Mouse (Mus musculus) regulatory T cell (primary cell): ENCODE measurements around the gene Rps8.
"Not testable (repeated sequence)": the region's sequence is repeated elsewhere in the genome, so short reads cannot be mapped to it uniquely, and the experiment has no call there.

ENCODE experiments used
- in situ Hi-C: fragments of 300-600 bp; cut with MboI, MseI; formaldehyde crosslinking; loops from one replicate; pipeline ENCODE4 v1.15.1; 2025; ENCODE audit warnings: high pct_unique_total_duplicates

The Rps8 gene

DNA sequence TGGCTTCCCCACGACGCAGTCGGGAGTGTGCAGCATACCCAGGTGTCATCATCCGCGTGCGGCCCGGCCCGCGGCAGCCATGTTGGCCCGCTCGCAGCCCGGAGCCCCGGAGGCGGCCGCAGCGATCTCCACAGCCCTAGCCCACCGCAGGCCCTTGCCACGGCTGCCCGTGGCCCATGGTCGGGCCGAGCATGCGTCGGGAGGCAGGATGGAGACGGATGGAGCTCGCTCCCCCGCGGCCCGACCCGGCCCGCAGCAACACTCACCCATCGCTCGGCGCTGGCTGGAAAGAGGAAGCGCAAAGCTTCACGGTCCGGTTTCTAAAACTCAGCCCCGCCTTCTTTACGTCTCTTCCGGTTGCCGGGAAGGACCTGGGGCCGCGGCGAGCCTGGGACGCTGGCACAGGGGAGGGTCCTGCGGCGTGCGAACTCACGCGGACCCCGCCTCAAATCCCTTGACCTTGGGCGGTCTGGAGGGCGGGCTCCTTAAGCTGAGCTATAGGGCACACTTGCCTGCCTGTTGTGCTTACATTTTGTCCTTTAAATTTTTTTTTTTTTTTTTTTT lies at the start of gene Rps8:
Rps8 (minus strand) TSS at position 452 of the 564 bp plus-strand sequence.
- in situ Hi-C loops: no loop called here

- in situ Hi-C loops: no loop called here
Observed at GRCm38 (mm10) chr4:117202992-117203354, 46.9 kb upstream of the Rps8 start.

DNA sequence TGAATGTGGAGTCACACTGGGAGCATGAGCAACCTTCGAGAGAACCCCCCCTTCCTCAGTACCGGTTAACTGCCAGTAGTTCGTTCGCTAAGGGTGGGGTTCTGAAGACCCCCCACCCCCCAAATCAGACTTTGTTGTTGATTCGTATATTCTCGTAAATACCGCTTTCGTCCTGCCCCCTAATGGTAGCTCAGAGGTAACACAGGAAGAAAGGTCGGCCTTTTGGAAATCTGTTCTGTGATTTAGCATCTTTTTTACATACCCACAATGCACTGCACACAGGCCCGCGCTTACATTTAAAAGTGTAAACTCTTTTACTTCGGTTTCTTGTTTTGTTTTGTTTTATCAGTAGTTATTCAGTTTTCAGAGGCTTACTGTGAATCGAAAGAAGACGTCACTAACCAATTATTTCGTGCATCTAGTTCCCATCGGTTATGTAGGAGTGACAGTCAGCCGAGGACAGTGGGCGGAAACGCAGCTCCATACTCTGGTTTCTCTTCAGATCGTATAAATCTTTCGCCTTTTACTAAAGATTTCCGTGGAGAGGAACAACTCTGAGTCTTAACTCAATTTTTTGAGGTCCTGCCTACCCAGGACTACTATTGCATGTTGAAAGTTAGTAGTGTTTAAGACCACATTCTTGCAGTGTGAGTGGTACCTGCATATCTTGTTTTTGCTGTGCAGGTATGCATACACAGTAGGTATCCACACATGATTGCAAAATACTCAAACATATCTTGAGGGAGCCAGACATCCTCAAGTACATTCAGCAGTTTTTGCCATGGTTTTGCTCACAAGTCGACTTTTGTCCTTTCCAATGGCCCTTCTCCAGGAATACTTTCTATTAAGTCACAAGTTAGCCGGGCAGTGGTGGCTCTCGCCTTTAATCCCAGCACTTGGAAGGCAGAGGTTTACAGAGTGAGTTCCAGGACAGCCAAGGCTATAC lies 46.3 kb upstream of the Rps8 start:
- in situ Hi-C loops: no loop called here

DNA sequence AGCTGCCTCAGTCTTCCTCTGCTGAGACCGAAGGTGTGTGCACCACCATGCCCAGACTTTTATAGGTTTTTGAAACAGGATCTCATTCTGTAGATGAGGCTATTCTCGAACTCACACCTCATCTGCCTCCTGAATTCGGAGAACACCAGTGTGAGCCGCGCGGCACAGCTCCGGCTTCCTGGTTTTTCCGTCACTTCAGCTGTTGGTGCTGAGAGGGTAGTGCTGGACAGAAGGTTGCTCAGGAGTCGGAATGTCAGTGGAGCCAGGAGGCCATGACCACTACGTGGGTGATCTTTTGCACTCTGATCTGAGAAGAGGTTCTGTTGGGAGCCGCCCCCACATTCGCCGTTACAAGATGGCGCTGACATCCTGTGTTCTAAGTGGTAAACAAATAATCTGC lies 35.8 kb upstream of the Rps8 start:
- in situ Hi-C loops: no loop called here

DNA sequence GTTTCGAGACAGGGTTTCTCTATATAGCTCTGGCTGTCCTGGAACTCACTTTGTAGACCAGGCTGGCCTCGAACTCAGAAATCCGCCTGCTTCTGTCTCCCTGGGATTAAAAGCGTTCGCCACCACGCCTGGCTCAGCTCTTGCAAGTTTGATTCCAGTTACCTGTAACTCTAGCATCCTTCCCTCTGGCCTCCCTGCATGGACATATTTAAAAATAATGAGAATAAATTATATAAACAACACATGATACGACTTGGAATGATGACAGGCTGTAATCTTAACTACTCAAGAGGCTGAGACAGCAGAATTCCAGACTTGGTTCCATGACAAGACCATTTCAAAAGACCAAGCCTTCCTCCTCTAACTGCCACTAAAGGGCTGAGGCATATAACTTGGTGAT lies 34.6 kb upstream of the Rps8 start:
- in situ Hi-C loops: no loop called here

DNA sequence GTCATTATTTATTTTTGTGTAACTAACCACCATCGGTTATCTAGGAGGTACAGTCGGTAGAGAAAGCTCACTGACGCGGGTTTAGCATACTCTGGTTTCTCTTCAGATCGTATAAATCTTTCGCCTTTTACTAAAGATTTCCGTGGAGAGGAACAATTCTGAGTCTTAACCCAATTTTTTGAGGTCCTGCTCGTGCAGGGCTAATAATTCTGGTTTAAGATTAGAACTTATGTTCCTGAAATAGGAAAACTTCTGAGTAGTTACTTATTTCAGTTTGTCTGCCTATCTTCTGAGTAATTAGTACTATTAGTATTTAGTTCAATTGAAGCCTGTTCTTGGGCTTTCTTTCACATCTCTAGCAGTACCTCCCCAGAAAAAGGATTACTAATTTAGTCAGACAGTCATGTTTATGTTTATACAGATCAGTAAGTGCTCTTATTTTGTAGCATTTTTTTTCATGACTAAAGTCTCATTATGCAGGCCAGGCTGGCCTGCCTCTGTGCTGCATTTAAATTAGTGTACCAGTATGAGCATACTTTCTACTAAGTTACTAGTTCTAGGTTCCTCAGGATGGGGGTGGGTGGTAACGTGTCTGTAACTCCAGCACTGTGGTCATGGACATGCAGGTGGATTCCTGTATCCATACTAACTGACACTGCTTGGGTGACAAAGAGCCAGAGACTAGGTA lies 34.0 kb upstream of the Rps8 start:
- in situ Hi-C loops: no loop called here

GRCm38 (mm10) chr4:117189382-117189855 lies 33.4 kb upstream of the Rps8 start:
- in situ Hi-C loops: no loop called here

- in situ Hi-C loops: no loop called here
Observed at GRCm38 (mm10) chr4:117188969-117189368, 32.9 kb upstream of the Rps8 start.

- in situ Hi-C loops: not testable (repeated sequence)
Observed at GRCm38 (mm10) chr4:117182759-117183096, 26.7 kb upstream of the Rps8 start.

DNA sequence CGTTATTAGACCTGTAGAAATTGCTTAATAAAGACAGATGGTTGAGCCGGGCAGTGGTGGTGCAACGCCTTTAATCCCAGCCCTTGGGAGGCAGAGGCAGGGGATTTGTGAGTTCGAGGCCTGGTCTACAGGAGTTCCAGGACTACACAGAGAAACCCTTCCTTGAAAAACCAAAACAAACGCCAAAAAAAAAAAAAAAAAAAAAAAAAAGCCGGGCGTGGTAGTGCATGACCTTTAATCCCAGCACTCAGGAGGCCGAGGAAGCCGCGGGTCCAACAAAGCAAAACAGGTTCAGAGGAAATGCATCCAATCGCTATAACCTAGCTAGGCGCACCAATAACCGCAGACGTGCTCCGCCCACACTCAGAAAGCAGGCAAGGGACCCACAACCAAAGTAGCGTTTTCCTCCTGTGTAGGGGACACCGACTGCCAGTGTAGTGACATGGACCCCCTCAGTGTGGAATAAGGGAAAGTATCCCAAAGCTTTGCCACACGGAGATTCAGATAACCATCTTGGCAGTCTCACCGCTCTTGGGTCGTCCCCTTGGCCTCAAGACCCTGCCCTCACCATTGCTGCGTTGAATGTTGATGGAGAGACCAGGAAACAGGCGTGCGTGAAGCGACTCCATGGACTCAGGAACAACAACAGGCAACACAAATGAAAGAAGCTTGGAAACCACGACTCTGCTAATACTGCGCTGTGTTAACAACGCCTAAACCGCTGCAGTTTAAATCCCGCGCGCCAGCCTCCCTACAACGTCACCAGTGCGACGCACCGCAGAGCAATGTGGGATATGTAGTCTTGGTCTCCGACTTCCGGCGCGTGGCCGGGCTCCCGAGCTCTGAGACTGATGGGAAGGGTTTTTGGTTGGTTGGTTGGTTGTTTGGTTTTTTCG lies 26.1 kb upstream of the Rps8 start, which contains the start of gene Kif2c:
Kif2c (minus strand) TSS at position 777 of the 896 bp plus-strand sequence.
- in situ Hi-C loops: no loop called here

- in situ Hi-C loops: no loop called here
Observed at GRCm38 (mm10) chr4:117169936-117170335, 13.9 kb upstream of the Rps8 start.

- in situ Hi-C loops: no loop called here
Observed at GRCm38 (mm10) chr4:117161183-117161582, 5.1 kb upstream of the Rps8 start.

DNA sequence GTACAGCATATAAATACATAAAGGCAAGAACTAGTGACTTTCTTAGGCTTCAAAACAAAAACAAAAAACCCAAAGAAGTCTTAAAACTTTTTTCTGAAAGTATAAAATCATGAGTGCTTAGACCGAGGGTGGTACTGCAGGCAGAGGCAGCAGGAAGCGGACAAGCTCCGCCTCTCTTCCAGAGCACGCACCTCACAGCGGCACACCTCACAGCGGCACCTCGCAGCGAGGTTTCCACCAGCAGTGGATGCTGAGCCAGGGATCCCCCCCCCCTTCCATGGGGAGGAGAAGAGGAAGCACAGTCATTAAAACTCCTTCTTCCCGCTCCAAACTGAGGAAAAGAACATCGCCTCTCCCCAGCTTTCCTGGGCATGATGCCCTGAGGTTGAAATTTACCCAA lies 3.6 kb upstream of the Rps8 start:
- in situ Hi-C loops: no loop called here

DNA sequence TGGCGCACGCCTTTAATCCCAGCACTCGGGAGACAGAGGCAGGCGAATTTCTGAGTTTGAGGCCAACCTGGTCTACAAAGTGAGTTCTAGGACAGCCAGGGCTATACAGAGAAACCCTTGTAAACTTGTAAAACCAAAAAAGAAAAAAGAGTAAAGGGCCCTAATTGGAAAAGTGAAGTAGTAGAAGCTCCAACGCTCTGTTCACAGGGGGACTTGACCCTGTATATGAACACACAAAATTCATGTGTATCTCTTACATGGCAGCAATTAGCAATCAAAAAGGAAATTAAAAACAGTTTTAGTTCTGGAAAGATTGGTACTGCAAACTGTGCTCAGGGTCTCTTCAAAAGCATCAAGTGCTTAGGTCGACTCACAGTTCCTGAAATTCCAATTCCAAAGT lies 329 bp upstream of the Rps8 start:
- in situ Hi-C loops: no loop called here

GRCm38 (mm10) chr4:117155020-117155791 lies 837 bp downstream of the Rps8 start:
- in situ Hi-C loops: no loop called here

- in situ Hi-C loops: no loop called here
Observed at GRCm38 (mm10) chr4:117152714-117153113, 3.3 kb downstream of the Rps8 start.

DNA sequence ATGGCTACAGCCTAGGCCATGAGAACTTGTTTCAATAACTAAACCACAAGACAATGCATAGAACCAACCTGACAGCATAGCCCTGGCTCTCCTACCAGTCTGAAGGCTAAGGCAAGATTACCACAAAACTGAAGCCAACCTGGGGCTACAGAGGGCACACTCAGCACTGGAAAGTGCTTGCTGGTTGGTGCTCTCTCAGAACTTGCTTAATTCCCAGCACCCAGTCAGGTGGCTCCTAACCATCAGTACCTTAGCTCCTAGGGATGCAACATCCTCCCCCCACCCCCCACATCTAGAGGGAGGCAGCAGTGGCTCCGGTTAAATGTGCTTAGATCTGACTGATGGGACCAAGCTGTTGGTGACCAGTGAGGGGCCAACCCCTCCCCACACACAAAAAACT lies 4.6 kb downstream of the Rps8 start:
- in situ Hi-C loops: no loop called here

DNA sequence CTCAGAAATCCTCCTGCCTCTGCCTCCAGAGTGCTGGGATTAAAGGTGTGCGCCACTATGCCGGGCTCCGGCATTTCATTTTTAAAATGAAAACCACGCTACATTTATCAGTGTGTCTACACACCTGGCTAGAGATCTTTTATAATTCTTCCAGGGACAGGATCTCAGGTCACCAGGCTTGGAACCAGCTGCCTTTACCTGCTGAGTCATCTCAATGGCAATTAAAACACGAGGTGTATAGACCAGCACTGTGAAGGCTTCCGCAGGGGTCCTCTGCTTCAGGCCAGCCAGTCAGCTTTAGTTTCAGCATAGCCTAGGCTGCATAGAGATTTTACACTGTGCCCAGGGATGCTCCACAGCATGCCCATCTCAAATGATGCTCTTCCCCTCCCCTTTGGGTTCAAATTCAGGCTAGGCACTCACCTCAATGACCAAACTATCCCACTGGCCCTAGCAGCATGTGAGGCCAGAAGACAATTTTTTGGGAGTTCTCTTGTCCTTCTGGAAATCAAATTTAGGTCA lies 5.8 kb downstream of the Rps8 start:
- in situ Hi-C loops: no loop called here

DNA sequence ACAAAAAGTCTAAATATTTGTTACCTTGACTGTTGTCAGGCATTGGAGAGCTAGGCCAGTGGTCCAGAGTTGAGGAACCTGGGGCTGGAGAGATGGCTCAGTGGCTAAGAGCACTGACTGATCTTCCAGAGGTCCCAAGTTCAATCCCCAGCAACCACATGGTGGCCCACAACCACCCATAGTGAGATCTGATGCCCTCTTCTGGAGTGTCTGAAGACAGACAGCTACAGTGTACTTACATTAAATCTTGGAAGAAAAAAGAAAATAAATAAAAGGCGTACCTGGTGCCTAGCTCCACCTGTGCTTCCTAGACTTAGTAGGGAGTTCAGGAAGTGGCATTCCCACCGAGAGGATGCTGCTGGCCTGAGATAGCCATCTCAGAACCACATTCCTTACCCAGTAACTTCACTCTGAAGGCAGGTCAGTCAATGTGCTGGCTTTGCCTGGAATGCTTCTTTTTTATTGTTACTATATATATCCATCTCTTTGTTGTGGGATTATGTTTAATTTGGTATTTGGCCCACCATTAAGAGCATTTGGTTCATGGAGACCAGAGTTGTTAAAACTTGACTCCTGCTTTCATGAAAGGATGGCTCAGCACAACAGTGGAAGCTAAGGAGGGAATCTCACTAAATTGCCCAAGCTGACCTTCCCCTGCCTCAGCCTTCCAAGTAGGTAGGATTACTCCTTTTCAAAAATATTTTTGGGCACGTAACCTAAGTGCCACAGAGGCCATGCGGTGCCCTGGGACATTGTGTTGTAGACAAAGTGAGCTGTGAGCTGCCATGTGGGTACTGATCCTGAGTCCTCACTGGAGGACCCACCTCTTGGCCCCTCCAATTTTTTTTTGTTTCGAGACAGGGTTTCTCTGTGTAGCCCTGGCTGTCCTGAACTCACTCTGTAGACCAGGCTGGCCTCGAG lies 6.5 kb downstream of the Rps8 start:
- in situ Hi-C loops: loop anchor here (25.0 kb wide), 1 partner anchor 1963 kb away; the partner anchor contains the start of gene Slc2a1
